Mouse (Mus musculus) intestine, embryonic 16.5 days (tissue): ENCODE results near the gene Tmem102. TPM values are rescaled to one million over a fixed set of nuclear protein-coding genes. Genes with fewer than 3 reads are reported as not detected.

Experiments
- ATAC-seq: fragments of 200-750 bp; cut with Nextera tagmentation; 2 replicates; pipeline ENCODE4 v1.8.0; 2017; ENCODE audit warnings: moderate TSS enrichment, moderate library complexity
- H3K27ac ChIP-seq: fragments of 300-500 bp; sonication (generic); 2 replicates; pipeline ENCODE4 v1.5.1; 2014; ENCODE audit warnings: mild to moderate bottlenecking, low read length
- H3K27me3 ChIP-seq: fragments of 300-500 bp; sonication (generic); replicated peaks from 2 replicates; pipeline ENCODE4 v1.6.1; 2014; ENCODE audit warnings: low read length, control low read depth, mixed read lengths; ENCODE audit not compliant: control insufficient read depth, insufficient read depth
- H3K36me3 ChIP-seq: fragments of 300-500 bp; sonication (generic); 2 replicates; pipeline ENCODE4 v1.6.1; 2014; ENCODE audit warnings: low read length, control low read depth; ENCODE audit not compliant: control insufficient read depth, insufficient read depth
- H3K4me1 ChIP-seq: fragments of 300-500 bp; sonication (generic); 2 replicates; pipeline ENCODE4 v1.6.1; 2014; ENCODE audit warnings: low read length, control low read depth, mixed read lengths; ENCODE audit not compliant: control insufficient read depth, insufficient read depth
- H3K4me2 ChIP-seq: fragments of 300-500 bp; sonication (generic); 2 replicates; pipeline ENCODE4 v1.6.1; 2014; ENCODE audit warnings: low read depth, low read length, control low read depth
- H3K4me3 ChIP-seq: fragments of 300-500 bp; sonication (generic); 2 replicates; pipeline ENCODE4 v1.5.1; 2014; ENCODE audit warnings: mild to moderate bottlenecking, low read length
- H3K9ac ChIP-seq: fragments of 300-500 bp; sonication (generic); 2 replicates; pipeline ENCODE4 v1.6.1; 2014; ENCODE audit warnings: low read depth, low read length
- H3K9me3 ChIP-seq: fragments of 300-500 bp; sonication (generic); 2 replicates; pipeline ENCODE4 v1.6.1; 2016; ENCODE audit warnings: low read length, control low read depth; ENCODE audit not compliant: control insufficient read depth
- WGBS: fragments of 180-500 bp; shearing (Covaris S2); extraction: QIAGEN DNeasy Blood & Tissue Kit; methylation state at CpG from one replicate; pipeline ENCODE4 v1.1.7; 2014; 5-methylcytosine and 5-hydroxymethylcytosine counted together
- polyA plus RNA-seq: library from polyadenylated mRNA; unstranded; fragments of >200 nt; fragmentation: Nextera tagmentation; extraction: Ambion mirVana; gene quantifications from 2 replicates; pipeline ENCODE4 v1.2.1, GENCODE M21; 2015

The Tmem102 gene
- polyA plus RNA-seq, 1 experiment from 2014 or later, result 34.6 TPM

DNA sequence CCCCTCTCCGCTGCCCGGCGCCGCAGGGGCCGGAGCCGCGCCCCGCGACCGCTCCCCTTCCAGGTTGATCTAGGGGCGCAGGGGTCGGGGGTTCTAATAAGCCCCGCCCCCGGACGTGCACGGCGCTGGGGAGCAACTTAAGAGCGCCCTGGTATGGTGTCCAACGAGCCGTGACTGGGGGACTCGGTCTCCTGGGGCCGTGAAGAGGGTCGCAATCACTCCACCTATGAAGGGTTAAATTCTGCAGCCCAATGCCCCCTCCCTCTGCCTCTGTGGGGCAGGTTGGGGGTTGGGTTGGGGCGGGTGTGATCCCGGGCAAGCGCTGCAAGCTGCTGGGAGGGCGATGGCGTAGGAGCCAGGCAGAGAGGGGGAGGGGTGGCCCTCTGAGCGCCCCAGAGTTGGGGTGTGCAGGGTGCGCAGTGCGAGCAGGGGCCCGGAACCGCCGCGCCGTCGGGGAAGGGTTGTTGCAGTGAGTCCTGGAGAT lies 39.3 kb downstream of the Tmem102 start:
- Histone ChIP-seq H3K9ac (peak overlapping the region; percentile 97), H3K9me3 (no peaks in the 10 kb centered on the region; the same call in 1 of the 2 replicates), H3K27ac (peak overlapping the region; percentile 91), H3K4me3 (peak overlapping the region; percentile 93), H3K27me3 (no peaks in the 10 kb centered on the region), H3K4me1 (peaks cover 14% of the 10 kb centered on the region), H3K4me2 (peak overlapping the region; percentile 78), H3K36me3 (no peaks in the 10 kb centered on the region)
- peak; percentile 89 for ATAC-seq
- WGBS, result 0% methylated on average over 36 of the region's 37 CpGs

DNA sequence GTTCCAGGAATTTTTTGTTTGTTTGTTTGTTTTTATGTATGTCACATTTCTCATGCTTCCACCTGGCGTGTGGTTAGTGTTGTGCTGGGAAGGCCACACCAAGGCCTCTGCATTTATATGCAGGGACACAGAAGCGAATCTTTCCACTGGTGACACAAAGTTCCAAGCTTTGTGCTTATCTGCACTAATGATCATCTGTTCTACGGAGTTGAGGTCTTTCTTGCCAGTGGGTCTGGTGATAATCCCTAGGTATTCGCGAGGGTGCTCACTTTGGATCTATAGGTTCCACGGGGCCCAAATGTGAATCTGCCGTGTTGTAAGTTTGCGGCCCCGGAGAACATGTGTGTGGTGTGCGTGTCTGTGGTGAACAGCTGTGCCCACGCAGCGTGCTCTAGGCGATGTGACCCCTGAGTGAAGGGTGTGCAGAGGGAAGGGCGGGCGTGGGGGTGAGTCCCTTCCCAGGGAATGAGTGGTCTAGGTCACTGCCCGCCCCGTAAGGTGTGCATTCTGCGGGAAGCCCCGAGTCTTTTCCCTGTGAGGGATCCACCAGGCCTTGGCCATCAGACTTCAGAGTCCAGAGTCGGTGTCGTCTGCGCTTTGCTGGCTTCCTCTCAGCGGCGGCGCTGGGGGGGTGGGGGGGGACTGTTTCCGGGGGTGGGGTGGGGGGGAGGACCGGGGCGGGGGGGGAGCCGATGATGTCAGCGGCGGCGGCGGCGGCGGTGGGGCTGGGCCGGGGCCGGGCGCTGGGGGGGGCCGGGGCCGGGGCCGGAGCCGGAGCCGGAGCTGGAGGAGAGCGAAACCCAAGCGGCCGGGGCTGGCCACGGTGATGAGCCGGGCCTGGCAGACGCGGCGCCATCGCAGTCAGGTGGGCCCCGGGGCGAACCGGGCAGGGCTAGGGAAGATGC lies 40.0 kb downstream of the Tmem102 start, which contains the start of gene Zbtb4:
TSS of gene Zbtb4 (plus strand) at position 692 of the 905 bp plus-strand sequence.
- Histone ChIP-seq H3K9ac (peak within 1 kb of the TSS; percentile 97), H3K4me3 (peak within 1 kb of the TSS; percentile 93), H3K4me2 (peak within 1 kb of the TSS; percentile 78), H3K27me3 (no peaks in the 10 kb centered on the region), H3K36me3 (no peaks in the 10 kb centered on the region), H3K9me3 (no peaks in the 10 kb centered on the region; the same call in 1 of the 2 replicates), H3K4me1 (peaks cover 15% of the 10 kb centered on the region), H3K27ac (peak within 1 kb of the TSS; percentile 91)
- peak; percentile 68 for ATAC-seq
- WGBS, result 13% methylated on average over 49 of the region's 55 CpGs

DNA sequence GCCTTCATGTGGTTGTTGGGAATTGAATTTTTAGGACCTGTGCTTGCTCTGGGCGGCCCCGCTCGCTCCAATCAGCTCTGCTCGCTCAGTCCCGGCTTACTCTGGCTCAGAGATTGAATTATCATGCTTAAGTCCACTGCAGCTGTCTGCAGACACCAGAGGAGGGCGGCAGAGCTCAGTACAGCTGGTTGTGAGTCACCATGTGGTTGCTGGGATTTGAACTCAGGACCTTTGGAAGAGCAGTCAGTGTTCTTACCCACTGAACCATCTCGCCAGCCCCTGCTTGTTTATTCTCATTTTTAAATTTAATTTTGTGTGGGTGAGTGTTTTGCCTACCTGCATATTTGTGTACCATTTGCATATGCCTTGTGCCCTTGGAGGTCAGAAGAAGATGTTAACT lies 41.9 kb downstream of the Tmem102 start:
- no peaks in the 10 kb centered on the region for H3K36me3 ChIP-seq
- H3K9ac ChIP-seq, result no peak overlapping the region
- no peaks in the 10 kb centered on the region for H3K27me3 ChIP-seq
- H3K4me2 ChIP-seq, result no peak overlapping the region
- ATAC-seq, result no peak
- peaks cover 25% of the 10 kb centered on the region for H3K4me1 ChIP-seq
- WGBS, result 75% methylated on average over 7 of the region's 7 CpGs
- no peaks in the 10 kb centered on the region; the same call in 1 of the 2 replicates for H3K9me3 ChIP-seq
- no peak overlapping the region for H3K4me3 ChIP-seq
- no peak overlapping the region for H3K27ac ChIP-seq

DNA sequence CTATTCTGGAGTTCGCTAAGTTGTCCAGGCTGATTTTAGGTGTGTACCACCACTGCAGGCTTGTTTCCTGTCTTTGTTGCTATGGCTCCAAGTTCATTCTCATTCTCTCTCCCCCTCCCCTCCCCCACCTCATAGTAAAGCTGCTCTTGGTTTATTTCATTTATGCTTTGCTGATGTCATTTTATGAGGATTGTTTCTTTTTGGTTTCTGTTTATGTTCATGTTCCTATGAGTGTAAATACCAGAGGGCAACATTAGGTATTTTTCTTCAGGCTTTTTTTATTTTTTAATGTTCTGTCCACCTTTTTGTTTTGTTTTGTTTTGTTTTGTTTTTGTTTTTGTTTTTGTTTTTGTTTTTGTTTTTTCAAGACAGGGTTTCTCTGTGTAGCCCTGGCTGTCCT lies 43.6 kb downstream of the Tmem102 start, which contains the start of gene Slc35g3:
TSS of gene Slc35g3 (minus strand) at position 101 of the 400 bp plus-strand sequence.
- no peaks in the 10 kb centered on the region for H3K36me3 ChIP-seq
- no peak within 1 kb of the TSS for H3K4me2 ChIP-seq
- 73% methylated on average over 1 of the region's 1 CpGs for WGBS
- no peak within 1 kb of the TSS for H3K4me3 ChIP-seq
- no peak within 1 kb of the TSS for H3K27ac ChIP-seq
- peaks cover 22% of the 10 kb centered on the region for H3K4me1 ChIP-seq
- H3K27me3 ChIP-seq, result no peaks in the 10 kb centered on the region
- no peak within 1 kb of the TSS for H3K9ac ChIP-seq
- no peak for ATAC-seq
- no peaks in the 10 kb centered on the region; the same call in 1 of the 2 replicates for H3K9me3 ChIP-seq

DNA sequence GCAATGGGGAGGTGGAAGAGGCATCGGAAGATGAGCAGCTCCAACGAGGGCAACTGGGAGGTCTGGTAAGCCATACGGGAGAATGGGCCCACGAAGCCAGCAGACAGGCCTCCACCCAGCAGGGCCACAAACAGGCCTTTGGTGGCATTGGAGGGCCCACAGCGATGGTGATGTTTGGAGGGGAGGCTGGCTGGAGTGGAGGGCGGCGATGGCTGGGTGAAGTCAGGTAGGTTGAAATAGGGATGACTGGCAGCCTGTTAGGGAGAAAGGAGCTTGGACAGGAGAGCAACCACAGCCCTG lies 44.6 kb downstream of the Tmem102 start:
- no peak for ATAC-seq
- no peak overlapping the region for H3K4me2 ChIP-seq
- no peak overlapping the region for H3K27ac ChIP-seq
- H3K9me3 ChIP-seq, result no peaks in the 10 kb centered on the region; the same call in 1 of the 2 replicates
- WGBS, result 92% methylated on average over 7 of the region's 7 CpGs
- no peak overlapping the region for H3K9ac ChIP-seq
- H3K27me3 ChIP-seq, result no peaks in the 10 kb centered on the region
- peaks cover 23% of the 10 kb centered on the region for H3K4me1 ChIP-seq
- H3K4me3 ChIP-seq, result no peak overlapping the region
- H3K36me3 ChIP-seq, result no peaks in the 10 kb centered on the region

DNA sequence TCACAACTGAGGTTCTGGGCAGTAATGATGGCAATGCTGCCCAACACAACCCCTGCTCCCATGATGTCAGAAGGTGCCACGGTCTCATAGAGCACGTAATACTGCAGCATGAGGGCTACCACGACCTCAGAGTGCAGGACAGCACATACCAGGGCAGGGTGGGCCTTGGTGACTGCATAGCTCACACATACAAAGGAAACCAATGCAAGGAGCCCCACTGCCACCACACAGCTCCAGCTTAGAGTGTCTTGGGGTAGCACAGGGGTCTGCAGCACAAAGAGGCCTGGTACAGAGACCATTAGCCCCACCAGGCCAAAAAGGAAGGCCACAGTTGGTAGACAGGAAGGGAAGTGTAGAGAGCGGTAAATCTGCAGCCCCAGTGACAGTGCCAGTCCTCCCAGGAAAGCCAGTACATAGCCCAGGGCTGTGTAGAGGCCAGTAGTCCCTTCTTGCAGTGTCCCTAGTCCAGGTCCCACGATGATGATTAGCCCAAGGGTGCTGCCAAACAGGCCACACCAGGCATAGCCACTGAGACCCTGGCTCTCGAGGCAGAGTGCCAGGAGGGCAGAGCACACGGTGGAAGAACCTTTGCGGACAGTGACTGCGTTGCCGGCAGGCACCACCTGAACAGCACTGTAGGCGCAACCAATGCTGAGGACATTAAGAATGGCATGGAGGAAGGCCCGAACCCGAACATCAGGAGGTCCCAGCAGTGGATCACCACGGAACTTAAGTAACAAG lies 45.1 kb downstream of the Tmem102 start:
- peak overlapping the region; percentile 56 for H3K9ac ChIP-seq
- H3K4me3 ChIP-seq, result no peak overlapping the region
- ATAC-seq, result no peak
- no peaks in the 10 kb centered on the region for H3K27me3 ChIP-seq
- 80% methylated on average over 14 of the region's 14 CpGs for WGBS
- peak overlapping the region; percentile 74 for H3K4me2 ChIP-seq
- peak overlapping the region; percentile 98 for H3K27ac ChIP-seq
- H3K36me3 ChIP-seq, result no peaks in the 10 kb centered on the region
- peaks cover 28% of the 10 kb centered on the region for H3K4me1 ChIP-seq
- no peaks in the 10 kb centered on the region; the same call in 1 of the 2 replicates for H3K9me3 ChIP-seq

DNA sequence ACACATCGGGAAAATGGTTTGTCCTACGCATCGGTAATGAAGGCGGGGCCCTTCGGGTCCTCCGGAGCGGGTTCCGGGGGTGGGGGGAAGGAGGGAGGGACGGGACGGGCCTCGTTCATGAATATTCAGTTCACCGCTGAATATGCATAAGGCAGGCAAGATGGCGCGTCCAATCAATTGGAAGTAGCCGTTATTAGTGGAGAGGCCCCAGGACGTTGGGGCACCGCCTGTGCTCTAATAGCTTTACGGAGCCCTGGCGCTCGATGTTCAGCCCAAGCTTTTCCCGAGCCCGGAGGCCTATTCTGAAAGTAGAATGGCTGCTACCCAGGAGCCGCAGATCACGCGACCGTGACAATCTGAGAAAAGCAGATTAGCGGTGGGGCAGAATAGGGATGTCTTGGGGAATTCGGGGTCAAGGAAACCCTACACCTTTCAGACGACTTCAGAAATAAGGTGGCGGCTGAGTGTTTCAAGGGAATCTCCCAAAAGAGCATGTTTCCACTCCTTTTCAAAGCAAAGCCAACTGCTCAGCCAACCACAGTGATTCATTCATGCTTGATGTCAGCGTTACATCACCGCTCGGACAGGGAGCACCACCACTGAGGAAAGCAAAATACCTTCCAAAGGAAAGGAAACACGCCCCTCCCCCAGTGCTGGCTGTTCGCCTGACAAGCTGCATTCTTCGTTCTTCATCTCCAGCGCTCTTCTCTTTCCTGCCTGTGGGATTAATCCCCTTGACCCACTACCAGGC lies 46.3 kb downstream of the Tmem102 start:
- H3K4me1 ChIP-seq, result peaks cover 31% of the 10 kb centered on the region
- H3K9ac ChIP-seq, result peak overlapping the region; percentile 56
- no peaks in the 10 kb centered on the region for H3K27me3 ChIP-seq
- H3K4me2 ChIP-seq, result peak overlapping the region; percentile 74
- no peaks in the 10 kb centered on the region; the same call in 1 of the 2 replicates for H3K9me3 ChIP-seq
- H3K27ac ChIP-seq, result peak overlapping the region; percentile 98
- under 1% methylated on average over 37 of the region's 37 CpGs for WGBS
- ATAC-seq, result peak; percentile 92
- H3K4me3 ChIP-seq, result peak overlapping the region; percentile 58
- no peaks in the 10 kb centered on the region for H3K36me3 ChIP-seq

DNA sequence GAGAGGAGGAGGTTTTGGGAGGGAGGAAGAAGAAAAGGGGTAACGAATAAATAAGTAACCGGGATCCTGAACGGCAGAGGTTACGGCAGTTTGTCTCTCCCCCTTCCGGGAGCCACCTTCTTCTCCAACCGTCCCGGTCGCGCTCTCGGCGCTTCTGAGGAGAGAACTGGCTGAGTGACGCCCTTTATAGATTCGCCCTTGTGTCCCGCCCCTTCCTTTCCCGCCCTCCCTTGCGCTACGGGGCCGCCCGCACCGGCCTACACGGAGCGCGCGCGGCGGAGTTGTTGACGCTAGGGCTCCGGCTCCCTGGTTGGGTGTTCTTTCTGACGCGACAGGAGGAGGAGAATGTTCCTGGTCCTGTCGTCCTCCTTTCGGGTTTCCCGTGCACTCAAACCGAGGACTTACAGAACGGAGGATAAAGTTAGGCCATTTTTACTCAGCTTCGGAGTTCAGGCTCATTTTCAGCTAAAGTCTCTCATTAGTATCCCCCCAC lies 46.9 kb downstream of the Tmem102 start, which contains the start of gene Polr2a:
TSS of gene Polr2a (minus strand) at position 160 of the 493 bp plus-strand sequence.
- Histone ChIP-seq H3K4me1 (peaks cover 31% of the 10 kb centered on the region), H3K9me3 (no peaks in the 10 kb centered on the region; the same call in 1 of the 2 replicates), H3K4me3 (peak within 1 kb of the TSS; percentile 58), H3K27ac (peak within 1 kb of the TSS; percentile 98), H3K9ac (peak within 1 kb of the TSS; percentile 75), H3K27me3 (no peaks in the 10 kb centered on the region), H3K36me3 (no peaks in the 10 kb centered on the region), H3K4me2 (peak within 1 kb of the TSS; percentile 74)
- peak; percentile 97 for ATAC-seq
- under 1% methylated on average over 35 of the region's 36 CpGs for WGBS
